22 mouse cellular contexts compared by ENCODE assay signal in the genomic region with DNA sequence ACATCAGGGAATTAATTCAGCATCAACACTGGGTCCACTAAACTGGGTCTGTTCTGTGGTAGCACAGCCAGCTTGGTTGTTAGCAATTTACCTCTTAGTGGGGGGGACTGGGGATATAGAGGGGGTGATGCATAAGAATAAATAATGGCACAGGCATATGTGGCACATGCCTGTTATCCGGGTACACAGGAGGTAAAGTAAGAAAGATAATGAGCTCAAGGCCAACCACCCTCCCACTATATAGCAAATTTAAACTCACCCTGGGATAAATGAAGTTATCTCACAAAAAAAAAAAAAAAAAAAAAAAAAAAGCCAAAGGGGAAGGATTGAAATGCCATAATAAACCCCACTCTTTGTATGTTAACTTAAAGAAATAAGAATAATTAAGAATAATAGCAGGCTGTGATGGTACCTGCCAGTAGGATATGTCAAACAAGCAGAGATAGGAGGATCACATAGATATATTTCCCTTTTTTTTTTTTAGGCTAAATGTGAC. TPM values are rescaled to one million over a fixed set of nuclear protein-coding genes. Genes with fewer than 3 reads are reported as not detected.
DNase-seq lines count a peak whose midpoint lies in the region; ATAC-seq and TF ChIP-seq lines count a peak whose summit lies in the region.
"Had no signal": no experiment of that assay in that cellular context is flagged by ENCODE, and none has a peak within 500 bp of the region (broad histone marks: within the 10 kb centered on the region; RNA-seq: fewer than 3 reads in every experiment).

No protein-coding gene starts in this region.

- no peak overlapping the region for H3K4me2 ChIP-seq in liver, embryonic 13.5 days
- H3K4me2 ChIP-seq in liver, postnatal 0 days (ENCODE audit: low read depth, low read length): no peak overlapping the region
- H3K4me2 ChIP-seq in intestine, postnatal 0 days (replicated peaks; ENCODE audit: low read depth): no peak overlapping the region

- no peaks in the 10 kb centered on the region for H3K36me3 ChIP-seq in liver, embryonic 13.5 days
- H3K36me3 ChIP-seq in liver, postnatal 0 days (replicated peaks; ENCODE audit: insufficient read depth, low read length): no peaks in the 10 kb centered on the region
- H3K36me3 ChIP-seq in megakaryocyte, embryonic 14.5 days (replicated peaks; ENCODE audit: low read length): peaks cover 90% of the 10 kb centered on the region
- H3K36me3 ChIP-seq in MEL (ENCODE audit: control insufficient read depth in 1 of 2, insufficient read depth in 2 of 2, low read length in 2 of 2) (peaks cover 0 to 28% of the 10 kb centered on the region in 2 experiments; a peak in 2 of 4 replicates), macrophage (ENCODE audit: inconsistent target) (no peaks in the 10 kb centered on the region)
- no peaks in the 10 kb centered on the region for H3K36me3 ChIP-seq in intestine, postnatal 0 days (ENCODE audit: control insufficient read depth, insufficient read depth)

- no peaks in the 10 kb centered on the region for H3K27me3 ChIP-seq in liver, embryonic 13.5 days
- H3K27me3 ChIP-seq in liver, postnatal 0 days (ENCODE audit: insufficient read depth, low read length): no peaks in the 10 kb centered on the region
- no peaks in the 10 kb centered on the region for H3K27me3 ChIP-seq in megakaryocyte, embryonic 14.5 days (replicated peaks)
- no peaks in the 10 kb centered on the region for H3K27me3 ChIP-seq in MEL (ENCODE audit: control insufficient read depth in 1 of 2, insufficient read depth in 2 of 2, low read length in 2 of 2)
- no peaks in the 10 kb centered on the region for H3K27me3 ChIP-seq in intestine, postnatal 0 days (replicated peaks; ENCODE audit: control insufficient read depth, insufficient read depth, low read length)
- H3K27me3 ChIP-seq: CH12.LX, Patski had no signal

- peaks cover 2% of the 10 kb centered on the region; the same call in 1 of the 2 replicates for H3K79me2 ChIP-seq in MEL (ENCODE audit: control insufficient read depth, insufficient read depth, low read length, poor library complexity)
- peaks cover 37% of the 10 kb centered on the region; the same call in 1 of the 2 replicates for H3K79me2 ChIP-seq in macrophage (ENCODE audit: inconsistent target)

- H3K27ac ChIP-seq in liver, embryonic 13.5 days: no peak overlapping the region
- no peak overlapping the region for H3K27ac ChIP-seq in liver, postnatal 0 days (ENCODE audit: low read depth)
- H3K27ac ChIP-seq in MEL (ENCODE audit: control insufficient read depth, low read depth, low read length) (no peak overlapping the region), macrophage (0 out of 2 replicates have a peak overlapping the region, but pooled peaks have one; percentile 31)
- H3K27ac ChIP-seq in intestine, postnatal 0 days (ENCODE audit: low read depth, low read length): no peak overlapping the region

- no peak overlapping the region for H3K4me3 ChIP-seq in liver, embryonic 13.5 days (replicated peaks)
- no peak overlapping the region for H3K4me3 ChIP-seq in liver, postnatal 0 days (ENCODE audit: low read depth, low read length)
- peak overlapping the region; percentile 11 for H3K4me3 ChIP-seq in megakaryocyte, embryonic 14.5 days (replicated peaks)
- H3K4me3 ChIP-seq in MEL (ENCODE audit: control insufficient read depth in 1 of 2, insufficient read depth in 1 of 2, low read depth in 2 of 2, low read length in 2 of 2): no peak overlapping the region
- no peak overlapping the region for H3K4me3 ChIP-seq in macrophage (ENCODE audit: inconsistent target)
- no peak overlapping the region for H3K4me3 ChIP-seq in intestine, postnatal 0 days (ENCODE audit: low read depth, low read length)

- no peak for TF ChIP-seq CTCF in liver, postnatal 0 days (IDR thresholded peaks at IDR 0.05; ENCODE audit: low read depth)
- no peak for TF ChIP-seq CTCF in MEL (IDR thresholded peaks at IDR 0.05 in 2 of 3, conservative IDR thresholded peaks at IDR 0.05 in 1 of 3; ENCODE audit: control insufficient read depth in 1 of 3, insufficient read depth in 1 of 3, low read depth in 2 of 3, low read length in 3 of 3, poor library complexity in 1 of 3, severe bottlenecking in 1 of 3)
- no peak for TF ChIP-seq CTCF in intestine, postnatal 0 days (IDR thresholded peaks at IDR 0.05; ENCODE audit: low read depth)

- 52% methylated on average over 1 of the region's 1 CpGs for WGBS in liver, embryonic 13.5 days (ENCODE audit: insufficient replicate concordance)
- WGBS in liver, postnatal 0 days (ENCODE audit: insufficient replicate concordance): 58% methylated on average over 1 of the region's 1 CpGs
- WGBS in macrophage (ENCODE audit: missing documents): 100% methylated on average over 1 of the region's 1 CpGs
- WGBS in intestine, postnatal 0 days: 84% methylated on average over 1 of the region's 1 CpGs

- peaks cover 9% of the 10 kb centered on the region for H3K4me1 ChIP-seq in liver, embryonic 13.5 days (replicated peaks)
- peaks cover 17% of the 10 kb centered on the region; the same call in 1 of the 2 replicates for H3K4me1 ChIP-seq in liver, postnatal 0 days (ENCODE audit: insufficient read depth)
- H3K4me1 ChIP-seq in megakaryocyte, embryonic 14.5 days: peaks cover 99% of the 10 kb centered on the region
- H3K4me1 ChIP-seq in MEL (ENCODE audit: control insufficient read depth in 1 of 2, insufficient read depth in 2 of 2, low read length in 2 of 2): peaks cover 15 to 30% of the 10 kb centered on the region in 2 experiments
- no peaks in the 10 kb centered on the region for H3K4me1 ChIP-seq in intestine, postnatal 0 days (replicated peaks; ENCODE audit: control insufficient read depth, insufficient read depth, low read length)

- DNase-seq in liver, embryonic 13.5 days: no peak
- DNase-seq in liver, postnatal 0 days: no peak
- DNase-seq in MEL (ENCODE audit: low read depth, low spot score): no peak
- no peak for DNase-seq in left cerebral cortex, postnatal 10 days (ENCODE audit: extremely low spot score in 1 of 2, low spot score in 2 of 2)
- DNase-seq: adrenal gland, adult 2 months; adrenal gland, adult 8-10 months; adrenal gland, postnatal 10 days; adrenal gland, postnatal 14 days; adrenal gland, postnatal 25 days; adrenal gland, postnatal 36 days; B cell, adult 2 months; cerebellum, adult 11 months; cerebellum, adult 11-12 months; cerebellum, adult 18-20 months had no signal

- ATAC-seq in liver, embryonic 13.5 days (ENCODE audit: low read depth): peak; percentile 45; the same call in 1 of the 2 replicates
- no peak for ATAC-seq in liver, postnatal 0 days
- no peak for ATAC-seq in megakaryocyte, adult 5-6 weeks (ENCODE audit: poor library complexity, severe bottlenecking)
- no peak for ATAC-seq in intestine, postnatal 0 days
- ATAC-seq: activated CD4-positive, CD25-positive, alpha-beta regulatory T cell, adult 4 months; Patski had no signal

- H3K9ac ChIP-seq in liver, embryonic 13.5 days: no peak overlapping the region
- H3K9ac ChIP-seq in liver, postnatal 0 days (replicated peaks): no peak overlapping the region
- no peak overlapping the region for H3K9ac ChIP-seq in MEL (ENCODE audit: control insufficient read depth, low read depth, low read length, poor library complexity, severe bottlenecking)
- no peak overlapping the region for H3K9ac ChIP-seq in intestine, postnatal 0 days (ENCODE audit: low read depth, low read length)

- no peak for TF ChIP-seq RAD21 in MEL (IDR thresholded peaks at IDR 0.05; ENCODE audit: low read depth, low read length)

- no peak for TF ChIP-seq EP300 in liver, postnatal 0 days (IDR thresholded peaks at IDR 0.05; ENCODE audit: low read depth)
- peak; percentile 48 to 62; a peak in 3 of 4 replicates for TF ChIP-seq EP300 in MEL (IDR thresholded peaks at IDR 0.05; ENCODE audit: low read depth in 1 of 2, low read length in 2 of 2)

- intact Hi-C loops in left cerebral cortex, postnatal 10 days (cut with DNase I): no loop called here

- no peaks in the 10 kb centered on the region for H3K9me3 ChIP-seq in liver, embryonic 13.5 days (replicated peaks)
- H3K9me3 ChIP-seq in liver, postnatal 0 days (ENCODE audit: low read length): no peaks in the 10 kb centered on the region
- 0 out of 2 replicates have a peak, but pooled peaks cover 4% of the 10 kb centered on the region for H3K9me3 ChIP-seq in megakaryocyte, embryonic 14.5 days
- no peaks in the 10 kb centered on the region for H3K9me3 ChIP-seq in MEL (replicated peaks; ENCODE audit: insufficient read depth, low read length)
- H3K9me3 ChIP-seq in intestine, postnatal 0 days (ENCODE audit: control insufficient read depth): no peaks in the 10 kb centered on the region
- H3K9me3 ChIP-seq: G1E had no signal

- TF ChIP-seq POLR2A in MEL (IDR thresholded peaks at IDR 0.05; ENCODE audit: control insufficient read depth in 1 of 2, insufficient read depth in 1 of 2, low read depth in 1 of 2, low read length in 2 of 2, poor library complexity in 1 of 2): no peak

TF ChIP-seq in MEL, 35 proteins besides CTCF, POLR2A, EP300 and RAD21 (continues in another document):
- TF ChIP-seq NRF1 (IDR thresholded peaks at IDR 0.05; ENCODE audit: insufficient read depth, low read depth, low read length, poor library complexity, severe bottlenecking) (no peak), RCOR1 (IDR thresholded peaks at IDR 0.05; ENCODE audit: low read depth, low read length) (no peak), MAZ (IDR thresholded peaks at IDR 0.05; ENCODE audit: low read depth, low read length) (no peak), ZC3H11A (IDR thresholded peaks at IDR 0.05; ENCODE audit: low read depth, low read length) (no peak), MAX (IDR thresholded peaks at IDR 0.05; ENCODE audit: low read length) (no peak), CHD2 (IDR thresholded peaks at IDR 0.05; ENCODE audit: low read length) (no peak), E2F4 (IDR thresholded peaks at IDR 0.05; ENCODE audit: borderline replicate concordance, low read depth, low read length) (no peak)

RNA-seq across cellular contexts. Expression of gene Klhl6, which starts 14.9 kb away (rescaled TPM):
- 10.8 and 13.1 TPM in 2 replicates for polyA plus RNA-seq in liver, embryonic 13.5 days (2015; fragmentation: Nextera tagmentation; extraction: Ambion mirVana)
- 17.1 and 17.2 TPM in 2 replicates for polyA plus RNA-seq in liver, postnatal 0 days (2015; fragmentation: Nextera tagmentation; extraction: Ambion mirVana)
- polyA plus RNA-seq in megakaryocyte, embryonic 14.5 days (2012; ENCODE audit: insufficient read depth, low replicate concordance): 1.6 and 16.0 TPM in 2 replicates
- 68.4 and 71.2 TPM in 2 replicates for total RNA-seq in megakaryocyte, adult 5-6 weeks (2015)
- total RNA-seq in megakaryocyte, adult 5-6 weeks (2017): 106 and 107 TPM in 2 replicates
- total RNA-seq in MEL (2012; rRNA removed): 4.8 and 11.8 TPM in 2 replicates
- polyA plus RNA-seq in MEL (2012; ENCODE audit: insufficient read depth in 1 of 2, insufficient read length in 2 of 2, low read depth in 1 of 2, low replicate concordance in 2 of 2, missing spikeins in 1 of 2) (1 to 10 TPM in 1 of 2 experiments, not detected in 1; 6.9 TPM), macrophage (2018) (15.2 to 25.6 TPM (median 16.3 TPM) in 3 replicates)
- total RNA-seq in macrophage (2018; cell fraction: chromatin; rRNA removed): 10 to 100 TPM in 18 of 26 experiments, 1 to 10 TPM in 8; 1.2 to 51.3 (median 25.3) TPM
- 10 to 100 TPM in 24 of 26 experiments, 1 to 10 TPM in 2; 7.7 to 25.4 (median 20.9) TPM for total RNA-seq in macrophage (2018; cell fraction: cytosol; rRNA removed)
- 10 to 100 TPM in 19 of 26 experiments, 1 to 10 TPM in 7; 1.8 to 43.7 (median 19.7) TPM for total RNA-seq in macrophage (2018; cell fraction: nucleus; rRNA removed)
- 2.6 and 3.0 TPM in 2 replicates for polyA plus RNA-seq in intestine, postnatal 0 days (2015; fragmentation: Nextera tagmentation; extraction: Ambion mirVana)
- 1 to 10 TPM; 2.5 to 3.0 TPM for total RNA-seq in left cerebral cortex, postnatal 10 days (2021)
